Mouse (Mus musculus) urinary bladder, adult 2 months (tissue): ENCODE measurements around the gene Lbx1. TPM values are rescaled to one million over a fixed set of nuclear protein-coding genes. Genes with fewer than 3 reads are reported as not detected.

Experiments
- DNase-seq: peaks from one replicate; pipeline ENCODE4 v3.0.0; 2022; ENCODE audit warnings: low spot score
- polyA plus RNA-seq: library from polyadenylated mRNA; depleted of rRNA; stranded (reverse); fragments of >200 nt; gene quantifications from 2 replicates; pipeline ENCODE4 v1.2.3, GENCODE M21; 2012

Gene Lbx1
- polyA plus RNA-seq, 1 experiment, result 0.11 TPM

GRCm38 (mm10) chr19:45233496-45234127 lies 2.0 kb downstream of the Lbx1 start:
- DNase-seq, result no peak

- no peak for DNase-seq
These were observed 2.9 kb downstream of the Lbx1 start for GRCm38 (mm10) chr19:45232443-45233410.

GRCm38 (mm10) chr19:45232036-45232410 lies 3.6 kb downstream of the Lbx1 start:
- DNase-seq, result no peak

DNA sequence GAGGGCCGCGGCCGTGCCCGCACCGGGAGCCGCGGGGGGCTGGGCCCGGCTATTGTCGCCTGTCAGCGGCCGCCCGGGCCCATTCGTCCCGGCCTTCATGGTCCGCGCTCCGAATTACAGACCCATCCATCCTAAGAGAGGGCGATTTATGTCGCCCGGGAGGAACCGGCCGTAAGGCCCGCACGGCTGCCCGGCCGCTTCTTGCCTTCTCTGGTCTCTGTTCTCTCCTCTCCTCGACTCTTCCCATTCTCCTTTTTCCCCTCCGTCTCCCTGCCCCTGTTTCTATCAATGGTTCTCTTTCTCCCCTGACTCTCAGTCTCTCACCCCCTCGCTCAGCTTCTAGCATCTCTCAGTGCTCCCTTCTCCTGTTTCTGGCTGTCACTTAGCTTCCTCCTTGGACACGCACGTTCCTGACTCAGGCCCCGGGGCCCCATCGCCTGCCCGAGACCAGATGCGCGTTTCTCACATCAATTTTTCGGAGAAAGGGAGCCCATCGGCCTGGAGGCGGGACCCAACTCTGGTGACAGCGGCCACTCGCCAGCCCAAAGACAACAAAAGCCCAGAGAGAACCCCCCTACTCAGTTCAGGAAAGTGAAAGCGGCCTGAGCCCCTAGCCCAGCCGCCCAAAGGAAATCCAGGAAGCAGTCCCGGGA lies 4.1 kb downstream of the Lbx1 start:
- DNase-seq, result no peak

DNA sequence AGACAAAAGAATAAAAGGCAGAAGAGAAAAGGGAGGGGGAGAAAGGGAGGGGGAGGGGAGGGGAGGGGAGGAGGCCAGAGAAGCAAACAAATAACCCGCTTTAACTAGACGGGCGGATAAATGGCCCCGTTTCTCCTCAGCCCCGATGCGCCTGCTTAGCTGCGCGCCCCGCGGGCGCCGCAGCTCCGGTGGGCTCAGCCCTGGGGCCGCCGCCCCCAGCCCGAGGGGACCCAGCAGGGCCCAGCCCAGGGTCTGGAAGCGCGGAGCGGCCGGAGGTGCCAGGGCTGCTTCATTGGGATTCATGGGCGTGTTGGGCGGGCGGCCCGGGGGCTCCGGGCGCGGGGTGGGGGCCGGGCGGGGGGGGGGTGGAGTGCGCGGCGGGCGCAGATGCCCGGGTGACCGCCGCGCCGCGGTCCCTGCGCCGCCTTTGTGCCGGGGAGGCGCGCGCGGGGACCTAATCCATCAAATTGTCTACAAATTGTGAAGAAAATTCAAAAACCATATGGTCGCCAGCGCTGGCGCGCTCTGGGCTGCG lies 4.7 kb downstream of the Lbx1 start:
- no peak for DNase-seq

DNA sequence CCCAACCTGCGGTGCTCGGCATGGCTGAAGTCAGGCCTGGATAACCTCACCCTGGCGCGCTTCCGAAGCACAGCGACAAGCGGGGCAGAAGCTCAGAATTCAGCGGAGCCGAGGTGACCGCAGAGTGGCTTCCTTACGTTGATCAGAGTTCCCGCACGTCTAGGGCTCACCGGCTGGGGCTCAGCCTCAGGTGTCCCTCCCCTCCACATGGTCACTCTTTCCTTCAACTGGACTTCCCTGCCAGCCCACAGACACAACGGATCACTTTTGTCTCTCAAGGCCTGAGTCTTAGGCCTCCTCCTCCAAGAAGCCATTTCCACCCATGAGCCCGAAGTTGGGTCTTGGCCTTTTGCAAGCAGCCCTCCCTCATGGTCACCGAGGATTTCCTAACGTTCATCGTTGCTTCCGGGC lies 5.4 kb downstream of the Lbx1 start:
- no peak for DNase-seq

DNA sequence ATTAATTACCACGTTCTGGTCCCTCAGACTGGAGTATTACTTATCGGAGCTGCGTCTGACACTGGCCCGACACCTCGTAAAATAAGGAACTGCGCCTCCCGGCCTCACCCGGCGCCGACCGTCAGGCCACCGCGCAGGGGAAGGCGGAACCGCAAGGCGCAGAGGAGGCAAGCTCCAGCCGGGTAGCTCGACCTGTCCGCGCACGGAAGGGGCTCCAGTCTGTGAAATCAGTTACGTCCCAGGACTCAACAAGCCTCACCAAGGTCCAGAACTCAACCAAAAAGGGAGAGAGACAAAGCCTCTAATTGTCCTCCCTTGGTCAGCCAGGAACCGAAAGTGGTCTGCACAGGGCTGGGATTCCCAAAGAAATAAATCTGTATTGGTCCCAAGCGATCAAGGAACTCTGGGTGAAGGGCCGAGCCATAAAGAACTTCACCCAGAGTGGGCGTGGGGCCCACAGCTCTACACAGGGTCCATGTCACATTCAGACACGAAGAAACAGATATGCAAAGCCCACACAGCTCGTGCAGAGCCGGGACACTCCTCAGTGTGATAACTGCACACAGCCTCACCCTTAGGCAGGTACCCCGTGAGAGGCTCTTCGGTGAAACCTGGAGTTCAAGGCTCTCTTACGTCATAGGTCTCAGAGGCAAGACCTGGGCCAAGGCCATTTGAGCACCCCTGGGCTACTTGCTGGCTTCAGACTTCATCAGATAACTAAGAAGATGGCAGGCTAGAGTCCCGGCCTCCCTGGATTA lies 6.1 kb downstream of the Lbx1 start:
- no peak for DNase-seq

- DNase-seq, result no peak
These were observed 6.8 kb downstream of the Lbx1 start for GRCm38 (mm10) chr19:45228781-45229180.

- no peak for DNase-seq
These were observed 7.5 kb downstream of the Lbx1 start for GRCm38 (mm10) chr19:45228097-45228496.

GRCm38 (mm10) chr19:45227671-45228070 lies 7.9 kb downstream of the Lbx1 start:
- no peak for DNase-seq

DNA sequence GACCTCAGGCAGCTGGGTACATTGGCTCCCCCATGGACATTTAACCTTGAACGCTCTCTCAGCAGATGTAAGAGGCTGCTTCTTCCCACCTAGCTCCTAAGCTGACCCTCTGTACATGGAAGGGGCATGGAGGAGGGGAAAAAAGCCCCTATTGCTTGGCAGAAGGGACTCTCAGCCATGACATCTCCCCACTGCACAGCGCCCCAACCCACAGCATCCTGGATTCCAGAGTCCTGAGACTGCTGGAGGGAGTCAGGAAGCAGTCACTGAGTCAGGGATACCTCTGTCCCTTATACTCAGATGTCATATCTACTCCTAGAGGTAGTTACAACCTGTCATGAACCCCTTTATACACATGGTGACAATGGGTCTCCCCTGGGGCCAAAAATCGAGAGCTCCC lies 8.6 kb downstream of the Lbx1 start:
- DNase-seq, result no peak

GRCm38 (mm10) chr19:45226246-45226645 lies 9.4 kb downstream of the Lbx1 start:
- no peak for DNase-seq

DNA sequence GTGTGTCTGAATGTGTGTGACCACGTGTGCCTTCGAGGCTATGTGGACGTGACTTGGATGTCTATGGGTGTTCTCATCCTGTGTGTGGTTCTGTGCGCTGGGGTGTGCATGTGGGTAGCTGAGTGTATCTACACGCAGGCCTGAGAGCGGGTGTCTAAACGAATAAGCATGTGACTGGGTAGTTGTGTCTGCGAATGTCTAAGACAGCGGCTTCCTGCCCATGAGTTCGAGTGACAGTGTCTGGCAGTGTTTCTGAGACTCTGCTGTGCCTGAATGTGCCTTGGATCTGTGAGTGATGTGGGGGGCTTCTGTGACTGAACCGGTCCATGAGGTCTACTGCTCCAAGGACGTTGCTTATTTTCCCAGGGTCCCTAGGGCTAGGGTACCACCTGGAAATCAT lies 10.5 kb downstream of the Lbx1 start:
- DNase-seq, result no peak

GRCm38 (mm10) chr19:45224286-45224559 lies 11.4 kb downstream of the Lbx1 start:
- no peak for DNase-seq

- no peak for DNase-seq
These were observed 12.0 kb downstream of the Lbx1 start for GRCm38 (mm10) chr19:45223413-45224285.

GRCm38 (mm10) chr19:45222141-45222782 lies 13.3 kb downstream of the Lbx1 start:
- no peak for DNase-seq

DNA sequence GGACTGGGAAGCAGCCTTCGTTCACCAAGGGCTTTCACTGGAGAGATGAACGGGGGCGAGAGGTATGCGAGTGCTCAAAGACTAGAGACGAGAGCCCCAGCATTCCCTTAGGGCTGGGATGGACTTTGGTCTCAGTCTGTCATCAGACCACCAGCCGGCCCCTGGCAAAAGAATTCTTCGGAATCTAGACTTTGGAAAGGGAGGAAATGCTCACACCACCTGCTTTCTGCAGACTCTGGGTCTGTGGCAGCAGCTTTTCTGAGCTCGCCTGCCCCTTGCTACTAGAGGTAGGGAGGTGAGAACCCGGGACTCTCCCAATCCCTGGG lies 14.2 kb downstream of the Lbx1 start:
- no peak for DNase-seq

GRCm38 (mm10) chr19:45220593-45221457 lies 14.8 kb downstream of the Lbx1 start:
- no peak for DNase-seq

GRCm38 (mm10) chr19:45216240-45216639 lies 19.4 kb downstream of the Lbx1 start:
- DNase-seq, result no peak

- no peak for DNase-seq
These were observed 20.2 kb downstream of the Lbx1 start for GRCm38 (mm10) chr19:45215431-45215830.
